Mouse (Mus musculus) heart, adult 2 months (tissue): ENCODE measurements at regions not wholly inside any gene's neighbourhood (a gene's known extent, or its start where the extent isn't known, plus 50 kb on each side); places are given as distances from the start of the nearest gene placed in this dataset.

Source experiments
- DNase-seq, 2 experiments: peaks; one replicate each; pipeline ENCODE4 v3.0.0; 2021
- H3K27ac ChIP-seq: fragments of 200-600 bp; 2 replicates; pipeline ENCODE4 v1.8.1; 2022
- H3K27me3 ChIP-seq: fragments of 200-500 bp; 2 replicates; pipeline ENCODE4 v1.6.1; 2012; ENCODE audit warnings: mild to moderate bottlenecking, low read length, inconsistent platforms, mixed read lengths; ENCODE audit not compliant: control insufficient read depth, insufficient read depth
- H3K36me3 ChIP-seq: fragments of 200-500 bp; 2 replicates; pipeline ENCODE4 v1.6.1; 2012; ENCODE audit warnings: low read length, inconsistent platforms; ENCODE audit not compliant: control insufficient read depth, insufficient read depth
- H3K4me1 ChIP-seq: fragments of 200-500 bp; 2 replicates; pipeline ENCODE4 v1.6.1; 2011; ENCODE audit warnings: low read length; ENCODE audit not compliant: control insufficient read depth, insufficient read depth
- H3K4me3 ChIP-seq: fragments of 200-600 bp; 2 replicates; pipeline ENCODE4 v1.8.1; 2022
- H3K79me2 ChIP-seq: fragments of 200-500 bp; replicated peaks from 2 replicates; pipeline ENCODE4 v1.6.1; 2012; ENCODE audit warnings: mild to moderate bottlenecking, inconsistent platforms, low read length, moderate library complexity, mixed read lengths; ENCODE audit not compliant: control insufficient read depth, insufficient read depth
- H3K9ac ChIP-seq: fragments of 200-500 bp; 2 replicates; pipeline ENCODE4 v1.6.1; 2012; ENCODE audit warnings: low read depth, mild to moderate bottlenecking, control low read depth, inconsistent platforms, low read length, mixed read lengths
- CTCF ChIP-seq: fragments of 200-600 bp; IDR thresholded peaks from 2 replicates; pipeline ENCODE4 v1.8.1; 2022; ENCODE audit warnings: antibody characterized with exemption, mild to moderate bottlenecking, moderate library complexity
- EP300 ChIP-seq: fragments of 200-500 bp; IDR thresholded peaks from 2 replicates; pipeline ENCODE4 v1.6.1; 2011; ENCODE audit warnings: low read depth, low read length, control low read depth; ENCODE audit not compliant: insufficient read depth
- POLR2A ChIP-seq: fragments of 200-500 bp; IDR thresholded peaks from 2 replicates; pipeline ENCODE4 v1.6.1; 2011; ENCODE audit warnings: mild to moderate bottlenecking, low read depth, low read length, control low read depth; ENCODE audit not compliant: insufficient read depth
- WGBS: fragments of 180-500 bp; shearing (Covaris S2); methylation state at CpG from one replicate; pipeline ENCODE4 v1.1.7; 2018; 5-methylcytosine and 5-hydroxymethylcytosine counted together
- intact Hi-C: fragments of 180-260 bp; cut with DNase I; formaldehyde crosslinking; loops from one replicate; pipeline ENCODE4 v1.15.1; 2025

DNA sequence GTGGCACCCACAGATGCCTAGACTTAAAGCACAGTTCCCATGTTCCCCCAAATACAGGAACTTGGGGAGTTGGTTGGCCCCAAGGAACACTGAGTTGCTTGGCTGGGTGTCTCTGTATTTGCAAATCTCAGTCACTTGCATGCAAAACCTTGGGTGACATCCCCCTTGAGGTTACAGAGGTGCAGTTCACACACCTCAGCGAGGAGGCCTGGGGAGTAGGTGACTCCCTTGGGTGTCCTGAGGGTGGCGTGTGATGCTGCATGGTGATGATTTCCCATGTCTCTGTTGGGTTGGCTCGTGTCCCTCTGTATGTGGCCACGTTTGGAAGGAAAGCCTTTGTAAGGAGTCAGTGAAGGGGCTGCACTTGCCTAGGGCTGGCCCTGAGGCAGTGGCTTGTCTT is 123.4 kb downstream of the Cdh26 start:
- DNase-seq, result no peak
- H3K4me3 ChIP-seq, result no peak overlapping the region
- H3K9ac ChIP-seq, result no peak overlapping the region
- WGBS, result 78% methylated on average over 4 of the region's 4 CpGs
- no peaks in the 10 kb centered on the region for H3K79me2 ChIP-seq
- intact Hi-C loops, result no loop called here
- H3K27ac ChIP-seq, result no peak overlapping the region
- H3K36me3 ChIP-seq, result no peaks in the 10 kb centered on the region
- TF ChIP-seq EP300 (no peak), POLR2A (no peak), CTCF (no peak)
- H3K27me3 ChIP-seq, result no peaks in the 10 kb centered on the region
- H3K4me1 ChIP-seq, result peaks cover 2% of the 10 kb centered on the region; the same call in 1 of the 2 replicates

GRCm38 (mm10) chr2:178555692-178556340 is 125.5 kb downstream of the Cdh26 start:
- no peak overlapping the region for H3K27ac ChIP-seq
- no peak for TF ChIP-seq POLR2A
- TF ChIP-seq CTCF, result no peak
- no peak for TF ChIP-seq EP300
- intact Hi-C loops, result no loop called here
- H3K27me3 ChIP-seq, result no peaks in the 10 kb centered on the region
- H3K36me3 ChIP-seq, result no peaks in the 10 kb centered on the region
- H3K4me3 ChIP-seq, result no peak overlapping the region
- peaks cover 2% of the 10 kb centered on the region; the same call in 1 of the 2 replicates for H3K4me1 ChIP-seq
- H3K79me2 ChIP-seq, result no peaks in the 10 kb centered on the region
- H3K9ac ChIP-seq, result no peak overlapping the region
- no peak for DNase-seq
- 69% methylated on average over 3 of the region's 3 CpGs for WGBS

DNA sequence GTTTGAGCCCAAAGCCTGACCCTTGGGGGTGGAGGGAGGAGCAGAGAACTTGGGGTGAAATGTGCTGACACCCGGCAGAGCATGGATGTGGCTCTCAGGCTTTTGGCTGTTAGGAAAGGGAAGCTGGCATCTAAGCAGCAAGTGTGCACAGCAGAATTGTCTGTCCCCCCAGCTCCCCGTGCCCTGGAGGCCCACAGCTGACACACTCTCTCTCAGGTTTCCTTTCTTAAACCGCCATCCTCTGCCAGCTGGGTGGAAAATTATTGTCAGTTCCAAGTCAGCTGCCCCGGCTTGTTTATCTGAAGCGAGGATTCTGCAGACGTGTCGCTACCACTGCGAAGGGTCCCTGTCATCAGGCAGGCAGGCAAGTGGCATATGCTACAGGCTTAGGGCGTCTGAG is 127.6 kb downstream of the Cdh26 start:
- Histone ChIP-seq H3K9ac (no peak overlapping the region), H3K4me3 (no peak overlapping the region), H3K27ac (no peak overlapping the region), H3K27me3 (no peaks in the 10 kb centered on the region), H3K79me2 (no peaks in the 10 kb centered on the region), H3K4me1 (peaks cover 2% of the 10 kb centered on the region; the same call in 1 of the 2 replicates), H3K36me3 (no peaks in the 10 kb centered on the region)
- 25% methylated on average over 9 of the region's 9 CpGs for WGBS
- TF ChIP-seq EP300 (no peak), CTCF (no peak), POLR2A (no peak)
- intact Hi-C loops, result no loop called here
- DNase-seq, result peak; percentile 23 to 40

GRCm38 (mm10) chr2:178563287-178563686 is 133.0 kb downstream of the Cdh26 start:
- Histone ChIP-seq H3K79me2 (no peaks in the 10 kb centered on the region), H3K27me3 (no peaks in the 10 kb centered on the region), H3K36me3 (no peaks in the 10 kb centered on the region), H3K27ac (no peak overlapping the region), H3K4me3 (no peak overlapping the region), H3K4me1 (no peaks in the 10 kb centered on the region), H3K9ac (no peak overlapping the region)
- WGBS, result 71% methylated on average over 7 of the region's 7 CpGs
- no peak for DNase-seq
- TF ChIP-seq POLR2A (no peak), CTCF (no peak), EP300 (no peak)
- intact Hi-C loops, result no loop called here

GRCm38 (mm10) chr2:178565368-178565818 is 135.1 kb downstream of the Cdh26 start:
- Histone ChIP-seq H3K27ac (no peak overlapping the region), H3K4me1 (no peaks in the 10 kb centered on the region), H3K36me3 (no peaks in the 10 kb centered on the region), H3K9ac (no peak overlapping the region), H3K4me3 (no peak overlapping the region), H3K79me2 (no peaks in the 10 kb centered on the region), H3K27me3 (no peaks in the 10 kb centered on the region)
- 21% methylated on average over 8 of the region's 8 CpGs for WGBS
- no peak for DNase-seq
- no peak for TF ChIP-seq CTCF
- TF ChIP-seq POLR2A, result no peak
- TF ChIP-seq EP300, result no peak
- intact Hi-C loops, result no loop called here

DNA sequence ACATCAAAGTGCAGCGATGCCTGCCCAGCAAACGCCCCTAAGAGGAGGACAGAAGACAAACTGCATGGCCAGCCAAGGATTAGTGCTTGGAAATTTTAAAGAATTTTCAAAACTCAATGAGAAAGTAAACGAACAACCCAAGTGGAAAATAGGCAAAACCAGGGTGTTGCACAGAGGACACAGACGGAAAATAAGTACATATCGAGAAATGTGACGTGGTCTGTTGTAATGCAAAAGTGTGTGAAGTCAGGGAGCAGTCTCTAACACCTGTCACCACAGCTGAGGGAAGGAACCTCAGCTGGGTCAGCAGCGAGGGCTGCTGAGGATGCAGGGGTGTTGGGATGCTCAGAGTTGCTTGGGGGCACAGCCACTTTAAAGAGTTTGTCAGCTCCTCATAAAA is 137.2 kb downstream of the Cdh26 start:
- no peak for DNase-seq
- H3K27ac ChIP-seq, result no peak overlapping the region
- no peaks in the 10 kb centered on the region for H3K4me1 ChIP-seq
- intact Hi-C loops, result no loop called here
- no peak for TF ChIP-seq CTCF
- no peak for TF ChIP-seq POLR2A
- TF ChIP-seq EP300, result no peak
- no peak overlapping the region for H3K4me3 ChIP-seq
- no peaks in the 10 kb centered on the region for H3K36me3 ChIP-seq
- no peaks in the 10 kb centered on the region for H3K27me3 ChIP-seq
- WGBS, result 79% methylated on average over 7 of the region's 7 CpGs
- H3K9ac ChIP-seq, result no peak overlapping the region
- no peaks in the 10 kb centered on the region for H3K79me2 ChIP-seq
